Mouse (Mus musculus) liver, adult 2 months (tissue): ENCODE results near the gene Bean1.

Experiments
- CTCF ChIP-seq: fragments of 200-500 bp; IDR thresholded peaks from 2 replicates; pipeline ENCODE4 v1.5.1; 2011; ENCODE audit warnings: low read depth, low read length, control low read depth
- POLR2A ChIP-seq: fragments of 200-500 bp; IDR thresholded peaks from 2 replicates; pipeline ENCODE4 v1.6.1; 2011; ENCODE audit warnings: low read length, control low read depth; ENCODE audit not compliant: insufficient read depth; ENCODE audit errors: extremely low read depth

DNA sequence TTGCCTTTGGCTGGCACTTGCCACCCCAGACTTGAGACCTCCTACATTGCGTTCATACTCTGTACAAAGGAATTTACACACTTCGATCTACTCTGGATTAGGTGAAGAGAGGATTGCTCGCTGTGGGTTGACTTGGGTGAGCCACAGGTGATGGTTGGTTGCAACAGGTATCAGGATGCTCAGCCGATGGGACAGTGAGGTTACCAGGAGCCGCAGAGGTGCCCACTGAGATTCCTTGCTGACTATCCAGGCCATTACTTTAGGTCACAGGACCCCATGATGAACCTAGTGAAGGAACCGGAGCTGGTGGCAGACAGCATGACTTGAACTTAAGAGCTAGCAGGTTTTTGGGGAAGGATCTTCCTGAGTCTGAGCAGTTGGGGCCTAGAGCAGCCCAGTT, 2.2 kb downstream of the Bean1 start:
- TF ChIP-seq CTCF, result no peak
- no peak for TF ChIP-seq POLR2A
